Mouse (Mus musculus): ENCODE measurements around the gene Rgs6.

Rgs6 gene

GRCm38 (mm10) chr12:83098646-83099371 is 510.7 kb downstream of the Rgs6 start:
- DNase-seq (ENCODE audit: low read depth) = no peak

- no peak for DNase-seq (ENCODE audit: low read depth)
Measured at GRCm38 (mm10) chr12:83099920-83100319, 511.8 kb downstream of the Rgs6 start.

DNA sequence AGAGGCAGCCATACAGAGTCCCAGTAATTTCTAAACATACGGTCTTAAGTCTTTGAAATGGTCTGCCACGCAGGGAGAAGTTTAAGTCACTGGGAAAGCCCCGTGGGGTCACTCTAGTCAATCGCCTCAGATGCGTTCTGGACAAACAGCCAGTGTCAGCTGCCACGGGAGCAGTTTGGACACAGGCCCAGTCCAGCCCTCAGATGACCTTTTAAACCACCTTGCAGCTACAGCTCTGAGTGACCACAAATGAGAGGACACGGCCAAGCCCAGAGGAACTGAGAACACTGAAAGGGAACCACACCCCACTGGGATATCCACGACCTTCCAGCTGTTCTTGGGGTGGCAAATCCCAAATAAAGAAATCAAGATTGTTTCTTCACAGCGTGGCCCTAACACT is 512.3 kb downstream of the Rgs6 start:
- DNase-seq (ENCODE audit: low read depth) = no peak

DNA sequence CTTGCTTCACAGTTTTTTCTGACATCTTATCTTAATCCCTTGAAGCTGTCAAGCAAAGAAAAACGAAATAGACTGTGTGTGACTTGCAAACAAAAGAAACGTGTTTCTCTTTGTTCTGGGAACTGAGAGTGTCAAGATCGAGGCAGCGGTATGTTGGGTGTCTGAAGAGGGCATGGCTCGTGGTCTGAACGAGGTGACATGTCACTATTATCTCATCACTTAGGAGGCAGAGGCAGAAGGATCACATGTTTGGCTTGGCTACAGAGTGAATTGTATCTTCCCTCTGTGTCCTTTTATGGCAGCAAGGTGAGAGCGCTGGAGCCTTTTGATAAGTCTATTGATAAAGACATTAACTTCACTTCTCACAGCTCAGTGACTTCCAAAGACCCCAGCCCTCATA is 512.8 kb downstream of the Rgs6 start:
- DNase-seq (ENCODE audit: low read depth) = no peak

GRCm38 (mm10) chr12:83105514-83106119 is 517.5 kb downstream of the Rgs6 start:
- no peak for DNase-seq (ENCODE audit: low read depth)

GRCm38 (mm10) chr12:83106120-83106517 is 518.0 kb downstream of the Rgs6 start:
- no peak for DNase-seq (ENCODE audit: low read depth)

DNA sequence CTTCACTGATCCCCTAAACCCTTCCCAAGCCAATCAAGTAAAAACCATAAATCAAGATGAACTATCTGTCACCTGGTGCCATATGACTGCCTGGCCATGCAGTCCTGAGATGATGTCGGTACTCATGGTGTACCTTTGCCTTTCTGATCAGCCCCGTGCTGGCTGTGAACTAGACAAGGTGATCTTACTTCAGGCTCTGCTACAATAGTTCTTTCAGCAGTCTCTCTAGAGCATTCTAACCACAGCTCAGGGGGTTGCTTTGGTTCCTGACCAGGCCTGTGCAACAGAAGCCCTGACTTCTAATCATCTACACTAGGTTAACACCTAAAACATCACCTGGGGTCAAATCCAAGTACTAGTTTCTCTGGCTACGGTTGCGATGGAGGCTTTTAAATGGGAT is 521.4 kb downstream of the Rgs6 start:
- DNase-seq (ENCODE audit: low read depth) = no peak

DNA sequence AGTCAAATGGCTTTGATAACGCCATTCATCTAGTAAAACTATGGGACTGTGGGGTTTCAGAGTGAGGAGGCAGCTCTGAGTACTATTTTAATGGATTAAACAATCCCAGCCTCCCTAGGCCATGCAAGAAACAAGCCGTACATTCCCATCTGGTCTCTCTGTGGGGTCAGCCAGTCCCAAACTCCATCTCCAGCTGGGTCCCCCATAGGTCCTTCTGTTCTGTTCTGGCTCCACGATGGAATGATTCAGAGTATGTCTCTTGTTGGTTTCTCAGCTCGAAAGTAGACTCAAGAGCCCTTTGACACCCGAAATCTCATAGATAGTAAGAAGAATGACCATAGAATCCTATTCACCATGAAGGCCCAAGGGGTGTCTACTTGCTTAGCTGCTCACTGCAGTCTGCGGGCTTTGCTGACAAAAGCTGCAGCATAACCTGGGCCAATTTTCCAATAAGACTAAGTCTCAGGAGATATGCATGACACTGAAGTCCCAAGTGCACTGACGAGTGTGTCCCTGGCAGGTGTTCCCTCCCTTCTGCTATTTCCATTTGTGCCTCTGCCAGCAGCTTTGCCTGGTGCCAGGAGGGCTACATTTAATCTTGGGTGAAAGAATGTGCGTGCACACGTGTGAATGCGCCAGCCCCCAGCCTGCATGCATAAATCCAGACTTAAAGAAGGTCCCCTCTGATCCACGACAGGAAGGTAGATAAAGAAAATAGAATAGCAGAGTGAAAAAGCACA is 522.0 kb downstream of the Rgs6 start:
- DNase-seq (ENCODE audit: low read depth) = no peak

GRCm38 (mm10) chr12:83110711-83111110 is 522.6 kb downstream of the Rgs6 start:
- DNase-seq (ENCODE audit: low read depth) = no peak

GRCm38 (mm10) chr12:83112283-83112682 is 524.2 kb downstream of the Rgs6 start:
- DNase-seq (ENCODE audit: low read depth) = no peak

DNA sequence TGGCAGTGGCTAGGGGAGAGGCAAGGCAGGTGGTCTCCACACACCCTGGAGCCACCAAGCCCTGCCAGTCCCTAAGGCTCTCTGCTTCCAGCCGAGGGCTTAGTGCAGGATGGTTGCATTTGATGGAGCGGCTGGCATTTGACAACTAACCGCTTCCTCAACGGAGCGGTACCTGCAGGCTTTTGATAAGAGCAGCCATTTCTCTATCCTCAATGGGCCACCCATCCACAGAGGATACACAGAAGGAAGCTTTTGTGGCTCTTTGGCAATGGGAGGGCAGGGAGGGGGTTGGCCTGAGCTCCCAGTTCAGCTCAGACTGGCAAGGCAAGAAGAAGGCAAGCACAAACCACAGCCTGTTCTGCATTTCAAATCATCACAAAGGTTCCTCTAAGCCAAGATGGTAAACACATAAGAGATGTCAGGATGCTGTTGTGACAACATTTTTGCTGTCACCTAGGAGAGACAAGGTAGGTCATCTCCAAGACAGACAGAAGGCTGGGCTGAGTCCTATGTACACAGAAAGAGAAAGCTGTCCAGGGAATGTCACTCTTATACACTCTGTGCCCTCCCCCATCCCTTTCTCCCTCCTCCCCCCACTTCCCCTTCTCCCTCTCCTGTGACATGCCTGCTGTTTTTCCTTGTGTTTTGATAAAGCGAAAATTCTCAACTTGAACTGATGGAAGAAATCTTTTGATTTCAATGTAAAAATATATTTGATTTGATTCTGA is 525.0 kb downstream of the Rgs6 start:
- no peak for DNase-seq (ENCODE audit: low read depth)

DNA sequence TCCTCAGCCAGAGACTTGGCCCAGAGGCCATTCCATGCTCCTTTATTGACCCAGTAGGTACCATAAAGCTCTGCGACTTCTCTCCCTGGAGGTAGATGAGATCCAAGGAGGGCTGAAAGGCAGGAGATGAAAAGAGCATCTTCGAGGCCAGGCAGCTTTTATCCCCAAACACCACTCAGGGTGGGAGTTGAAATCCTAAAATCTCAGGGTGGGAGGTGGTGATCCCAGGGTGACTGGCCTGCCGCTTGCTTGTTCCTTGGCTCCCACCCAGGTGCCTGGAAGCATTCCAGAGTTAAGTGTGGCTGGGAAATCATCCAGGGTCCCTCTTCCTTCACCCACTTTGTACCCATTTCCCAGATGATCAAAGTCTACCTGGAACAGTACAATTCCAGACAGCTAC is 525.9 kb downstream of the Rgs6 start:
- no peak for DNase-seq (ENCODE audit: low read depth)

DNA sequence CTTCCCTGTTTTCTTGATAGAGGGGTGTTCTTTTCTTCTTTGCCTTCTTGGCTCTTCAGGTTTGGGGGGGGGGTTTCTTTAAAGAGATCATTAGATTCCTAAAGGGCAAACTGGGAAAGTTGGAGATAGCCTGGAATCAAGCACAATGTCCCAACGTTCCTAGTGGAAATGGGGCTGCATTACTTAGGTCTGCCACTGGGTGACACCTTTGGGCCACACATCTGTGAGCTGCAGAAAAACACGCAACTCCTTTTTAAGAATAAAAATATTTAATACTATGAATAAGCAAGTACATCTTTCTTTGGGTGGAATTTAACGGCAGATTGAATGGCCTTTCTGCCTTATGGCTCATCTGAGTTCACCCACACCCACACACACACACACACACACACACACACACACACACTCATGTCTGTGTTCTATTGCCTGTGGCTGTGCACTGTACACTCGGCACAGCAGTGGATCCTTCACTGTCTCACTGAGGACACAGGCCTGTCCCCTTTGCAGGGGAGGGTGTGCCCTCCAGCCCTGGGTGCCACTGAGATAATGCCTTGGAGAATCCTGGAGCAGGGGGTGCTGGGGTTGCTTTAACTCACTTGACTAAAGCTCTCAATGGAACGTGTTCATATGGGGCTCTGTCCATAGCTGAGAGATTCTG is 526.4 kb downstream of the Rgs6 start:
- DNase-seq (ENCODE audit: low read depth) = peak; percentile 7

DNA sequence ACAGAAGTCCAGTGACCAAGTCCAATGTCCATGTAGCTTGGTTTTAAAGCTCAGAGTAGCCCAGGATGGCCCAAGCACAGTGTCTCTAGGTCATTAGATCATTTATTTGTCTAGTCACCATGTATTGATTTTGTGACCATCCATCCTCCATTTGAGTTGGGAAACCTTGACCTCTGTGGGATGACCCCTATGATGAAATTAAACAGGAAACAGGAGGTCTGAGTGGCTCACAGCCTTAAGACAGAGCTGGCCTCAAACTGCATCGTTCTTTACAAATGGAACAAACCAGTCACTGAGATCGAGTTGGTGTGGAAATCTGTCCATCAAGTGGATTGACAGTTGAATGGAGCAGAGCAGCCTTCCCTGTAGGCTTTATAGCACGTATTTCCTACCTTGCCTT is 536.0 kb downstream of the Rgs6 start:
- DNase-seq (ENCODE audit: low read depth) = no peak

DNA sequence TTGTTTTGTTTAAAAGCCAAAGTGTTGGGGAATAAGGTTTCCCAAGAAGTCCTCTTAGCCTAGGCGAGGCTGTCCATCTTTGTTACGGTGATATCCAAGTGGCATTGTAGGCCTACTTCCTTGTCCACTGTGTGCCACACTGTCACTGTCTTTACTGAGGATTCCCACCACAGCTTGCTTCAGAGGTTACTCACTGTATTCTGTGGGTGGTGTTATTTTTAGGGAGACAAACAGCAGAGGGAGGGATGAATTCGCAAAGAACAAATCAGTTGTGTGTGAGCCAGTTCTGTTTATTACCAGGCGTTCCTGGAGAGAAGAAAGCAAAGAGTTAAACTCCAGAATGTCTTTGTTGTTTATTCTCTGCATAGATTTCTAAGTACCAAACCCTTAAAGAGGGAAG is 537.2 kb downstream of the Rgs6 start:
- no peak for DNase-seq (ENCODE audit: low read depth)

DNA sequence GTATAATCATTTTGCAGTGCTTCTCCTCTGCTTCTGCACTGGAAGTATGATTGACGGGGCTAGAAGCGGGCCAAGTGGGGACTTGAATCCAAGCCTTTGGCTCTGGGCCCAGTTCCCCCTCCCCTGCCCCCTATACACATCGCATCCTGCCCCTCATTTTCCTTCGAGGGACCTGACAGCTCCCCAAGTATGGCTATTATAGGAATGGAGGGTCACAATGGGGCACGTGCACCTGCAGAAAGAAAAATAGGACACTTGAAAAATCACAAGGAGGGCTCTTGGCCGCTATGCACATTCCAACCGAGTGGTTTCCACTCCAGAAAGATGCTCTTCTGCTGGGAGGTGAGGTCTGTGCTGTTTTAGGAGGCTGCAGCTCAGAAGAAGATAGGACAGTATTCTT is 538.8 kb downstream of the Rgs6 start:
- no peak for DNase-seq (ENCODE audit: low read depth)

- DNase-seq (ENCODE audit: low read depth) = no peak
Measured at GRCm38 (mm10) chr12:83127955-83128354, 539.9 kb downstream of the Rgs6 start.

- no peak for DNase-seq (ENCODE audit: low read depth)
Measured at GRCm38 (mm10) chr12:83128606-83129005, 540.5 kb downstream of the Rgs6 start.

GRCm38 (mm10) chr12:83131405-83131804 is 543.3 kb downstream of the Rgs6 start:
- DNase-seq (ENCODE audit: low read depth) = no peak

- no peak for DNase-seq (ENCODE audit: low read depth)
Measured at GRCm38 (mm10) chr12:83133827-83134226, 545.7 kb downstream of the Rgs6 start.

DNA sequence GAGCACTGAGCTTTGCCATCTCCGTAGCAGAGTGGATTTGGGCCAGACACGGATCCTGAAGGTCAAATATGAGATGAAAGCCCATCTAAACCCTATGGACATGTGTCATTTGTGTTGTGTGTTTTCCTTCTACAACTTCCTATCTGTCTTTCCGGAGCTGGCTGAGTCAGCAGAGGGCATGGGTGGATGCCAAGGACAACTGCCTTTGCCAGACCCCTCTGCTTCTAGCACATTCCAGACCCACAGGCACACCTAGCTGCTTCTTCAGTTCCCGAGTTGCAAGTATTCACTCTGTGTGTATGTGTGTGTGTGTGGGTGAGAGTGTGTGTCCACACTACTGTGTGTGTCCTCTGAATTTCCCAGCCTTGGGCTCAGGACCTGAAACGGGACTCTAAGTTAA is 547.9 kb downstream of the Rgs6 start:
- DNase-seq (ENCODE audit: low read depth) = no peak

DNA sequence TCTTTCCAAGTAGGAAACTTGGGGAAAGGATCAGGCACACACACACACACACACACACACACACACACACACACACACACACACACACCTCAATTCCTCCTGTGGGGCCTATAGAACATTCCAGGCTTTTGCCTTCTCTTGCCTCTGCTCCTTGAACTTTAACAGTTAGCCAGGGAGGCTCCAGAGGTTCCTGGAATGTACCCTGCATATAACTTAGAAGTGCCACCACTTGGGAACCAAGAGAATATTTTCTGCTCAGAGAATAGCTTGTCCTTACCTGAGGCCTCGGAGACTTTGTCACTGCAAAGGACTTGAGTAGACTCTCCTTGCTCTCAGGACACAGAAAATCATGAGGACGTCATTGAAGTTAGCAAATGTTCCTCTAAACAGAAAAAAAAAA is 548.4 kb downstream of the Rgs6 start:
- DNase-seq (ENCODE audit: low read depth) = no peak

Data from fibroblast of lung, adult 2 months (primary cell).